Mouse (Mus musculus): ENCODE measurements around the gene Slc25a11. TPM values are rescaled to one million over a fixed set of nuclear protein-coding genes. Genes with fewer than 3 reads are reported as not detected.

Slc25a11 gene
- polyA plus RNA-seq, 1 experiment from 2014 or later, result 159 TPM

DNA sequence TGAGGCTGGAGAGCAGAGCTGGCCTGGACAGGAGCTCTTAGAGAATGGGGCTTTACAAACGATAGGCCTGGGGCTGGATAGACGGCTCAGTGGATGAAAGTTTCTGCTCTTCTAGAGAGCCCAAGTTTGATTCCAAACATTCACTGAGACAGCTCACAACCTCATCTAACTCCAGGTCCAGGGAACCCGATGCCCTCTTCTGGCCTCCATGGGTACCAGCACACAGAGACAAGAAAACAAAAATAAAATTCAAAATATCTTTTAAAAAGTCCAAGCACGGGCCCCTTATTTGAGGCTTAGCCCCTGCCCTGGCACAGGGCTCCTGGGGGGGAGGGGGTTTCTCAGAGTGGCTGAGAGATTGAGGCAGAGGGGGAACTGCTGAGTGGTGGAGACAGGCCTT, 36.5 kb downstream of the Slc25a11 start:
- no peak overlapping the region for H3K4me3 ChIP-seq
- peaks cover 13% of the 10 kb centered on the region for H3K4me1 ChIP-seq
- 78% methylated on average over 4 of the region's 4 CpGs for WGBS
- H3K27ac ChIP-seq, result no peak overlapping the region
- H3K36me3 ChIP-seq, result peaks cover 80% of the 10 kb centered on the region
- no peaks in the 10 kb centered on the region for H3K9me3 ChIP-seq
- H3K4me2 ChIP-seq (replicated peaks), result no peak overlapping the region
- peaks cover 4% of the 10 kb centered on the region; the same call in 1 of the 2 replicates for H3K27me3 ChIP-seq
- ATAC-seq (ENCODE audit: insufficient number of reproducible peaks, insufficient read depth, low FRiP score, low TSS enrichment), result no peak
- H3K9ac ChIP-seq, result no peak overlapping the region

DNA sequence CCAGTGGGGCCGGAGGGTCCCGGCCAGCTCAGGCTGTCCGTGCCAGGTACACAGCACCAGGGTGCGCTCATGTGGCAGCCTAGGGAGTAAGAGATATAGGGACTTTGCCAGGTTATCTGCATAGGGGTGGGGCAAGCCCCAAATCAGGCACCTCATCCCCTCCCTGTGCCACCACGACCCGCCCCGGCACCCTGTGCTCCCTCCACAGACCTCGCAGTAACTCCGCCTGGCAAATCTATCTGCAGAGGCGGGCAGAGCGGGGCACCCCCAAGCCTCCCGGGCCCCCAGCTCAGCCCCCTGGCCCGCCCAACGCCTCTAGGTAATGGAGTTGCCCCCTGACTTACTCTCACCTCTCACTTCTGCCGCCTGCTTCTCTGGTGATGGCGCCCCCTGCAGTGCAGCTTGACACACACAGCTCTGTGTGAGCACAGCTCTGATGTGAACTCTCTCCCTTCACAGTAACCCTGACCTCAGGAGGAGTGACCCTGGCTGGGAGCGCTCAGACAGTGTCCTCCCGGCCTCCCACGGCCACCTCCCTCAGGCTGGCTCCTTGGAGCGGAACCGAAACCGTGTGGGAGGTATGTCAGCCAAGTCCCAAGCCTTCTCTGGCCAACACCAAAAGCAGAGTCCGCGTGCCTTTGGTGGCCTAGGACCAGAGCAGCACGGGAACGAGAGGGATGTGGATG, 38.8 kb downstream of the Slc25a11 start:
- Histone ChIP-seq H3K27ac (no peak overlapping the region), H3K4me3 (no peak overlapping the region), H3K27me3 (no peaks in the 10 kb centered on the region), H3K9me3 (no peaks in the 10 kb centered on the region), H3K4me2 (replicated peaks) (no peak overlapping the region), H3K36me3 (peaks cover 97% of the 10 kb centered on the region), H3K9ac (no peak overlapping the region), H3K4me1 (no peaks in the 10 kb centered on the region)
- 91% methylated on average over 26 of the region's 26 CpGs for WGBS
- ATAC-seq (ENCODE audit: insufficient number of reproducible peaks, insufficient read depth, low FRiP score, low TSS enrichment), result no peak

DNA sequence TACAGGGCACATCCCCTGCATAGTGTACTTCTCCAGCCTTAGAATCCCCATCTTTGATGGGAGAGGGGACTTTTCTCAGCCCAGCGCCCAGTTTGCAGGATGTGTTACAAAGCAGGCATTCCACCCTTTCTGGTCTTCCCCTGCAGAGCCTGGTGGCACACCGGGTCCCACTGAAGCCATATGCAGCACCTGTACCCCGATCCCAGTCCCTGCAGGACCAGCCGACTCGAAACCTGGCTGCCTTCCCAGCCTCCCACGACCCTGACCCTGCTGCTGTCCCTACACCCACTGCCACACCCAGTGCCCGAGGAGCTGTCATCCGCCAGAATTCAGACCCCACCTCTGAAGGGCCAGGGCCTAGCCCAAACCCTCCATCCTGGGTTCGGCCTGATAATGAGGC, 39.7 kb downstream of the Slc25a11 start:
- no peak overlapping the region for H3K4me3 ChIP-seq
- no peaks in the 10 kb centered on the region for H3K9me3 ChIP-seq
- no peak overlapping the region for H3K27ac ChIP-seq
- H3K27me3 ChIP-seq, result no peaks in the 10 kb centered on the region
- no peak for ATAC-seq (ENCODE audit: insufficient number of reproducible peaks, insufficient read depth, low FRiP score, low TSS enrichment)
- no peaks in the 10 kb centered on the region for H3K4me1 ChIP-seq
- WGBS, result 91% methylated on average over 9 of the region's 9 CpGs
- H3K36me3 ChIP-seq, result peaks cover 95% of the 10 kb centered on the region
- no peak overlapping the region for H3K9ac ChIP-seq
- no peak overlapping the region for H3K4me2 ChIP-seq (replicated peaks)

DNA sequence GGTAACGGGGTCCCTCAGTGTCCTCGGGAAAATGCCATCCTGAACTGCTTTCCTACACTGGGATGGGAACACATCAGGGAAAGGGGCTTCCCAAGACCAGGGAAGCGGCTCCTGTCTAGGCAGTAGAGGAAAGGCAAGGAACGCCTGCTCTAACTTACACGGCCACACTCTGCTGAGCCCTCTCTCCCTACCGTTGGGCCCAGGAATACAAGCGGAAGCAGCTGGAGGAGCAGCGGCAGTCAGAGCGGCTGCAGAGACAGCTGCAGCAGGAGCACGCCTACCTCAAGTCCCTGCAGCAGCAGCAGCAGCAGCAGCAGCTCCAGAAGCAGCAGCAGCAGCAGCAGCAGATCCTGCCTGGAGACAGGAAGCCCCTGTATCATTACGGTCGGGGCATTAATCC, 40.6 kb downstream of the Slc25a11 start:
- H3K4me3 ChIP-seq, result no peak overlapping the region
- ATAC-seq (ENCODE audit: insufficient number of reproducible peaks, insufficient read depth, low FRiP score, low TSS enrichment), result no peak
- H3K36me3 ChIP-seq, result peaks cover 94% of the 10 kb centered on the region
- no peak overlapping the region for H3K9ac ChIP-seq
- 64% methylated on average over 12 of the region's 12 CpGs for WGBS
- no peaks in the 10 kb centered on the region for H3K4me1 ChIP-seq
- H3K9me3 ChIP-seq, result no peaks in the 10 kb centered on the region
- H3K4me2 ChIP-seq (replicated peaks), result no peak overlapping the region
- no peaks in the 10 kb centered on the region for H3K27me3 ChIP-seq
- H3K27ac ChIP-seq, result no peak overlapping the region

DNA sequence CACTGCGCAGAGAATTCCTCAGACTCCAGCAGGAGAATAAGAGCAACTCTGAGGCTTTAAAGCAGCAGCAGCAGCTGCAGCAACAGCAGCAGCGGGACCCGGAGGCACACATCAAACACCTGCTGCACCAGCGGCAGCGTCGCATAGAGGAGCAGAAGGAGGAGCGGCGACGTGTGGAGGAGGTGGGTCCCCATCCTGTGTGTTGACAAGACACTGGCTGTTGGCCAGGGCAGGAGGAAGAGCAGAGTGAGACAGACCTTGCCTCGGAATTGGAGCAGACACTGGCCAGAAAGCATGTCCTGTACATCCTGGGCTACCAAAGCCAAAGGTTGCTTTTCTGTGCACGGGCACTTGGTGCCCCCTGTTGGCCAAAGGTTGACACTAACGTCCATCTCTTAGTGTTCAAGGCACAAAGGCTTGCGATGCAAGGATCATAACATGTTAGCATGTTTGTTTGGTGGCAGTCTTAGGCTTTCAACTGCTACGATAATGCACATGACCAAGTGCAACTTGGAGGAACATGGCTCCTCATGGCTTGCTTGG, 42.2 kb downstream of the Slc25a11 start:
- Histone ChIP-seq H3K27me3 (no peaks in the 10 kb centered on the region), H3K4me1 (no peaks in the 10 kb centered on the region), H3K4me2 (replicated peaks) (no peak overlapping the region), H3K27ac (no peak overlapping the region), H3K36me3 (peaks cover 84% of the 10 kb centered on the region), H3K9ac (no peak overlapping the region), H3K9me3 (no peaks in the 10 kb centered on the region), H3K4me3 (no peak overlapping the region)
- ATAC-seq (ENCODE audit: insufficient number of reproducible peaks, insufficient read depth, low FRiP score, low TSS enrichment), result no peak
- 66% methylated on average over 14 of the region's 14 CpGs for WGBS

DNA sequence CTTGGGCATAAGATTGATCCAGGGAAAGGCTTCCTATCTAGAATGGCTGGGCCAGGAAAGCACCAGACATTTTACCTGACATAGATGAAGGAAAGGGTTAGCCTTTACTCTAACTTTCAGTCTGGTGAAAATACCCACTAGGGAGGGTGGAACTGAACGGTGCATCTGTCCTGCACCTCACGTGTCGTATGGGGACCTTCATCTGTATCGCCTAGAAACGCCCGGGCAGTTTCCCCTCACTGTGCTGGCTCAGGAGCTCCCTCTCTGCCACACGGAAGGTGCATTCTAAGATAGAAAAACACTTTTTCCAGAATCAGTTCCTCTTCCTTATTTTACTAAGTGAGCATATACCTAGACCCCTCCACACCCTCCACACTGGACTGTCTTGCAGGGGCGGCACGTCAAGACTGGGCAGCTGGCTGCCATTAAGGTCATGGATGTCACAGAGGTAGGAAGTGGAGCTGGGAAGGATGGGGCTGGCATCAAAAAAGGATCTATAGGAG, 48.8 kb downstream of the Slc25a11 start:
- WGBS, result 91% methylated on average over 9 of the region's 9 CpGs
- H3K9me3 ChIP-seq, result no peaks in the 10 kb centered on the region
- 0 out of 2 replicates have a peak, but pooled peaks cover 3% of the 10 kb centered on the region for H3K4me1 ChIP-seq
- H3K4me2 ChIP-seq (replicated peaks), result no peak overlapping the region
- no peak overlapping the region for H3K27ac ChIP-seq
- peaks cover 42% of the 10 kb centered on the region for H3K36me3 ChIP-seq
- no peak overlapping the region for H3K4me3 ChIP-seq
- ATAC-seq (ENCODE audit: insufficient number of reproducible peaks, insufficient read depth, low FRiP score, low TSS enrichment), result no peak
- no peaks in the 10 kb centered on the region for H3K27me3 ChIP-seq
- H3K9ac ChIP-seq, result no peak overlapping the region

DNA sequence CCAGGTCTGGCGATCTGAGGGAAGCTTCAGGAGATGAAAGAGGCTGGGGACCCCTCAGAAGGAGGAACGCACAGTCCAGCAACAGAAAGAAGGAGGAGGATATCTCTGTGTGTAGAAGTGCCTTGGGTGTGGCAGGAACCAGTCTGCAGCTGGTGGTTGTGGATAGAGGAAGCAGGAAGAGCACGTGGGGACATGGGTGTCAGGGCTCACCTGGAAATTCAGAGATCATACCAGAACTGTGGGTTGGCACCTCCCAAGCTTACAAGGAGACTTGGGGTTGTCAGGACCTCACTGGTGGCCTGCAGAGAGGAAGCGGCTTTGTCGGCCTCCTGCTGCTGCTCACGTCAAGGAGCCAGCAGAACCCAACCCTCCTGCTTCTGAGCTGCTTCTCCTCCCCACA, 50.0 kb downstream of the Slc25a11 start:
- H3K4me3 ChIP-seq, result no peak overlapping the region
- WGBS, result 91% methylated on average over 6 of the region's 6 CpGs
- H3K36me3 ChIP-seq, result peaks cover 33% of the 10 kb centered on the region

DNA sequence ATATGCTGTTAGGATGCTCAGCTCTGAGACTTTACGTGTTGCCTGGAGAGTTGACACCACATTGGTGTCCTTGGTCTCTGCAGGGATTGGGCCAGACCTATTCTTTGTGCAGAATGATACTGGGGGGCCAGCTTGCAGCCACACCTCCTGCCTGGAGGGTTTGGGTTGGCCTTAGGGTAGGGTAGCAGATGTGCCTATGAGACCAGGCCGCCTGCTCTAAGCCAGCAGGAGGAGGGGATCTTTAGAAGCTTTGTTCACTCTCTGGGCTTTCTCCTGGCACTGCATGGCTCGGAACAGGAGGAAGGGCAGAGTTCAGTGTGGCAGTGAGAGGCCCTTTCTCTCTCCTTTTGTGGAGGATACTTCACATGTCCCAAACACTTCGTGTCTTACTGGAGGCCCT, 51.2 kb downstream of the Slc25a11 start:
- no peak for ATAC-seq (ENCODE audit: insufficient number of reproducible peaks, insufficient read depth, low FRiP score, low TSS enrichment)
- H3K9ac ChIP-seq, result no peak overlapping the region
- no peak overlapping the region for H3K27ac ChIP-seq

More for the DNA sequence above, 50.0 kb downstream of the Slc25a11 start:
- H3K4me2 ChIP-seq (replicated peaks), result no peak overlapping the region
- no peak overlapping the region for H3K27ac ChIP-seq
- H3K4me1 ChIP-seq, result 0 out of 2 replicates have a peak, but pooled peaks cover 3% of the 10 kb centered on the region
- H3K27me3 ChIP-seq, result no peaks in the 10 kb centered on the region
- ATAC-seq (ENCODE audit: insufficient number of reproducible peaks, insufficient read depth, low FRiP score, low TSS enrichment), result no peak
- H3K9ac ChIP-seq, result no peak overlapping the region
- H3K9me3 ChIP-seq, result no peaks in the 10 kb centered on the region

DNA sequence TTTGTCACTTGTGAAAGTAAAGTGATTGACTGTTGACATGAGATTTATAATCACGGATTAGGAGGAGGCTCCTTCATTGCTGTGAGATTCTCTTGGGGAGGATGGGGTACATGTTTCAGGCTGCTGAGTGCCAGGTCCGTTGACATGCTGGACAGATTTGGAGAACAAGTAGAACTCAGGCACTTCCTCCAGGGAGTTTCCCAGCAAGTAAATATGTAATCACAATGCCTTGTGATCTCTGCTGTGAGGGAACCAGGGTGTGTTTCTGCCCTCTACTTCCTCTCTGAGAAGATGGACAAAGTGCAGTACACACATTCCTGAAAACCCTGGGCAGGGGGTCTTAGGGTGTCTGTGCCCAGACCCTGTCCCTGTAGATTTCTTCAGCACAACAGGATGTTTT, 51.6 kb downstream of the Slc25a11 start:
- Histone ChIP-seq H3K27me3 (no peaks in the 10 kb centered on the region), H3K9me3 (no peaks in the 10 kb centered on the region), H3K4me2 (replicated peaks) (no peak overlapping the region), H3K4me3 (no peak overlapping the region), H3K36me3 (peaks cover 22% of the 10 kb centered on the region), H3K27ac (no peak overlapping the region), H3K9ac (no peak overlapping the region), H3K4me1 (0 out of 2 replicates have a peak, but pooled peaks cover 3% of the 10 kb centered on the region)
- 71% methylated on average over 2 of the region's 2 CpGs for WGBS
- ATAC-seq (ENCODE audit: insufficient number of reproducible peaks, insufficient read depth, low FRiP score, low TSS enrichment), result no peak

More for the DNA sequence above, 51.2 kb downstream of the Slc25a11 start:
- H3K27me3 ChIP-seq, result no peaks in the 10 kb centered on the region
- no peak overlapping the region for H3K4me3 ChIP-seq
- H3K9me3 ChIP-seq, result no peaks in the 10 kb centered on the region
- H3K4me1 ChIP-seq, result 0 out of 2 replicates have a peak, but pooled peaks cover 3% of the 10 kb centered on the region
- 48% methylated on average over 4 of the region's 4 CpGs for WGBS
- H3K4me2 ChIP-seq (replicated peaks), result no peak overlapping the region
- peaks cover 22% of the 10 kb centered on the region for H3K36me3 ChIP-seq

DNA sequence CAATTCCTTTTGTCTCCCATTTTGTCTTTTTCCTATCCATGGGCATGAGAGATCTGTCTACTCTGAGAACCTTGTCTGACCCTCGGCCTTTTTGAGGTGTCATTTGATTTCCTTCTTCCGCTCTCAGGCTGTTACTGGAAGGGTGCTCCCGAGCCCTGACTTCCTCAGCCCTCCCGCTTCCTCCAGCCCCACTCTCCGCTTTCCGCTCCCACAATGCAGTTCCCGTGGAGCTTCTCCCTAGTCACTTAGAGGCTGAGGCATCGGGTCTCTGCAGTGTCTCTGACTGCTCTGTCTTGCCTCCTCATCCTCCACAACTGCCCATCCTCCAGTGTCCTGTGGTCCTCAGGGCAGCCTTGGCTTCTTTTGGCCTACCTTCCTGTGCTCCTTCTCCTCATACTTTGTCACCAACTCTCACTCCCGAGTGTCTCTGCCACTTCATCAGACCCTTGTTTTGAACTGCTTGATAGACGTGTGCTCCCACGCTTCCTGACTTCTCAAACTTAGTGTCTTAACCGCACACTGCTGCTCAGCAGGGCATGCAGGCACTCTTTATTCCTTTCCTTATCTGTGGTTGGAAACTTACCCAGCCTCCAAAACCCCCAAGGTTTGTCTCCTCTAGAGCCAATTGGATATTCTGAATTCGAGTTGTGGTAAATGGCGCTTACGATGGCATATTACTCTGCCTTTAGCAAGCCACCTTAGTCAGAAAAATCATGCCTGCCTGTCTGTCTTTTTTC, 52.9 kb downstream of the Slc25a11 start:
- Histone ChIP-seq H3K9me3 (no peaks in the 10 kb centered on the region), H3K4me2 (replicated peaks) (no peak overlapping the region), H3K4me3 (no peak overlapping the region), H3K27me3 (no peaks in the 10 kb centered on the region), H3K4me1 (0 out of 2 replicates have a peak, but pooled peaks cover 3% of the 10 kb centered on the region), H3K9ac (no peak overlapping the region), H3K27ac (no peak overlapping the region), H3K36me3 (peaks cover 16% of the 10 kb centered on the region)
- ATAC-seq (ENCODE audit: insufficient number of reproducible peaks, insufficient read depth, low FRiP score, low TSS enrichment), result no peak
- WGBS, result 88% methylated on average over 15 of the region's 15 CpGs

Measured in embryonic facial prominence, embryonic 12.5 days (tissue).